8 mouse cellular contexts compared by ENCODE assay signal in the genomic region with DNA sequence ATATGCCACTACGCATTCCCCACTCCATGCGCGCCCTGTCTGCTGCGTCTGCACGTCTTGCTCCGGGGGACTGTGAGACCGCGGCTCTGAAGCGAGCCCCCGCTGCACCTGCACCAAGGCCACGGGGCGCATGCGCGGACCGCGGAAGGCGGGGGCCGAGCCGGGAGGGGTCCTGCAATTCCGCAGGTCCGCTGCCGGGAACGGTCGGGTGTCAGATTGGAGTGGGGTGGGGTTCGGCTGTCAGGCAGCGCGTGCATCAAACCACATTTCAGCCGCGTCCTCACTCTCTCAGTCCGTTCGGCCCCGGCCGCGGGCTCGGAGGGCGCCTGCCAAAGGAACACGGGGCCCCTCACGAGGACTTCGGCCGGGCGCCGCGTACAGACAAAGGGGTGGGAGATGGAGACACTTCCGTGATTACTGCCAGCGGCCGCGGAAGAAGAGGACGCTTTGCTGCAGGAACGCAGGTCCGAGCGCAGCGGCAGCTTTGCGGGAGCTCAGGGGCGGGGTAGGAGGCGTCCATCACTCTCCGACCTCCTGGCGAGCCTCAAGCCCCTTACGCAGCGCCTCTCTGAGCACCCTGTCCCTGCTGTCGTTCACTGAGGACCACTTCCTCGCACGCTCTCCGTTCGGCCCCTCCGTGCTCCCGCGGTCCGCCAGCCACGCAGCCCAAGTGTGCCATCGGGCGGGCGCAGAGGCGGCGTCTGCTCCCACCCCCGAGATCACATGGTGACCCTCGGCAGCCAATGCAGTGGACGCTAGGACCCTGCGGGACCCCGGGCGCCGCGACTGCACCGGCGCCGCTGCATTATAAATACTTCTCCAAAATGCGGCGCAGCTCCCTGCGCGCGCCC. TPM values are rescaled to one million over a fixed set of nuclear protein-coding genes. Genes with fewer than 3 reads are reported as not detected.
DNase-seq lines count a peak whose midpoint lies in the region; ATAC-seq and TF ChIP-seq lines count a peak whose summit lies in the region.

TSS of gene Nat8l (plus strand) at position 142 of the 851 bp plus-strand sequence.

- ATAC-seq in kidney, postnatal 0 days (replicated peaks; ENCODE audit: low FRiP score, low read depth), result peak; percentile 37; the same call in 1 of the 2 replicates
- ATAC-seq in liver, embryonic 12.5 days, result no peak
- peak; percentile 88 for ATAC-seq in neural tube, embryonic 12.5 days (ENCODE audit: low FRiP score, low read depth)

- peak within 1 kb of the TSS; percentile 97 for H3K4me2 ChIP-seq in kidney, postnatal 0 days (ENCODE audit: low read length)
- peak within 1 kb of the TSS; percentile 72 for H3K4me2 ChIP-seq in liver, embryonic 12.5 days
- H3K4me2 ChIP-seq in neural tube, embryonic 12.5 days (replicated peaks), result peak within 1 kb of the TSS; percentile 83

- no peak for TF ChIP-seq CTCF in kidney, postnatal 0 days (IDR thresholded peaks at IDR 0.05; ENCODE audit: low read depth)

- no peaks in the 10 kb centered on the region for H3K36me3 ChIP-seq in kidney, postnatal 0 days (ENCODE audit: insufficient read depth, low read length)
- no peaks in the 10 kb centered on the region for H3K36me3 ChIP-seq in liver, embryonic 12.5 days
- peaks cover 5% of the 10 kb centered on the region; the same call in 1 of the 2 replicates for H3K36me3 ChIP-seq in neural tube, embryonic 12.5 days

- H3K27me3 ChIP-seq in kidney, postnatal 0 days (ENCODE audit: insufficient read depth, low read length), result peaks cover 52% of the 10 kb centered on the region
- peaks cover 72% of the 10 kb centered on the region for H3K27me3 ChIP-seq in liver, embryonic 12.5 days (replicated peaks)
- H3K27me3 ChIP-seq in neural tube, embryonic 12.5 days (replicated peaks), result peaks cover 23% of the 10 kb centered on the region

- H3K9ac ChIP-seq in kidney, postnatal 0 days (ENCODE audit: low read depth, low read length), result peak within 1 kb of the TSS; percentile 37; the same call in 1 of the 2 replicates
- H3K9ac ChIP-seq in liver, embryonic 12.5 days, result no peak within 1 kb of the TSS
- H3K9ac ChIP-seq in neural tube, embryonic 12.5 days, result peak within 1 kb of the TSS; percentile 83

- H3K27ac ChIP-seq in kidney, postnatal 0 days, result no peak within 1 kb of the TSS
- H3K27ac ChIP-seq in liver, embryonic 12.5 days, result no peak within 1 kb of the TSS
- peak within 1 kb of the TSS; percentile 93 for H3K27ac ChIP-seq in neural tube, embryonic 12.5 days

- peak; percentile 62 to 69 for DNase-seq in adrenal gland, adult (ENCODE audit: inconsistent age in 2 of 2, low spot score in 1 of 2)
- DNase-seq in adrenal gland, postnatal 4 days (ENCODE audit: low spot score in 2 of 2), result no peak
- peak; percentile 66 to 84 for DNase-seq in cerebellum, postnatal 4 days (ENCODE audit: low spot score in 2 of 2)
- DNase-seq in heart, adult 18-20 months, result peak; percentile 45 to 56
- DNase-seq in kidney, postnatal 0 days (ENCODE audit: low spot score), result peak; percentile 51
- DNase-seq in thymus, postnatal 0 days (ENCODE audit: low spot score), result peak; percentile 61

- under 1% methylated on average over 79 of the region's 90 CpGs for WGBS in kidney, postnatal 0 days
- under 1% methylated on average over 90 of the region's 90 CpGs for WGBS in liver, embryonic 12.5 days (ENCODE audit: insufficient replicate concordance)
- WGBS in neural tube, embryonic 12.5 days, result under 1% methylated on average over 90 of the region's 90 CpGs

- H3K9me3 ChIP-seq in kidney, postnatal 0 days (replicated peaks; ENCODE audit: low read length), result no peaks in the 10 kb centered on the region
- H3K9me3 ChIP-seq in liver, embryonic 12.5 days (replicated peaks), result no peaks in the 10 kb centered on the region
- H3K9me3 ChIP-seq in neural tube, embryonic 12.5 days, result no peaks in the 10 kb centered on the region

- peaks cover 17% of the 10 kb centered on the region; the same call in 1 of the 2 replicates for H3K4me1 ChIP-seq in kidney, postnatal 0 days (replicated peaks; ENCODE audit: insufficient read depth, low read length)
- H3K4me1 ChIP-seq in liver, embryonic 12.5 days, result peaks cover 8% of the 10 kb centered on the region; the same call in 1 of the 2 replicates
- peaks cover 42% of the 10 kb centered on the region for H3K4me1 ChIP-seq in neural tube, embryonic 12.5 days

- peak within 1 kb of the TSS; percentile 50 for H3K4me3 ChIP-seq in kidney, postnatal 0 days (replicated peaks; ENCODE audit: low read depth, low read length)
- H3K4me3 ChIP-seq in liver, embryonic 12.5 days, result peak within 1 kb of the TSS; percentile 45
- H3K4me3 ChIP-seq in neural tube, embryonic 12.5 days, result peak within 1 kb of the TSS; percentile 80

RNA-seq across cellular contexts. Expression of gene Nat8l, which starts in this region (rescaled TPM):
- 1 to 10 TPM; 8.4 to 9.6 TPM for total RNA-seq in adrenal gland, postnatal 4 days (2021)
- total RNA-seq in heart, adult 18-20 months (2021), result 1 to 10 TPM; 1.5 to 3.7 TPM
- polyA plus RNA-seq in kidney, postnatal 0 days (2015; fragmentation: Nextera tagmentation; extraction: Ambion mirVana), result 0.17 and 0.25 TPM in 2 replicates
- polyA plus RNA-seq in liver, embryonic 12.5 days (2016; fragmentation: Nextera tagmentation; extraction: Ambion mirVana), result 0.04 and 0.08 TPM in 2 replicates
- polyA plus RNA-seq in neural tube, embryonic 12.5 days (2016; fragmentation: Nextera tagmentation; extraction: Ambion mirVana), result 3.7 and 4.1 TPM in 2 replicates
- polyA plus RNA-seq in thymus, postnatal 0 days (2015; fragmentation: Nextera tagmentation; extraction: Ambion mirVana), result 0.22 and 0.23 TPM in 2 replicates

Comparison
In these comparisons a context has a peak if more than half of its experiments do, and no peak if none do; other contexts are left out.
1. DNase-seq: peak in adrenal gland, adult (2 of 2), cerebellum, postnatal 4 days (2 of 2) and heart, adult 18-20 months (2 of 2); none in adrenal gland, postnatal 4 days (0 of 2).
2. Peak in DNase-seq, ATAC-seq, H3K4me3 ChIP-seq, H3K9ac ChIP-seq and H3K4me2 ChIP-seq in kidney, postnatal 0 days; RNA of the gene not detected or under 1 TPM.
3. Peak in DNase-seq in thymus, postnatal 0 days; RNA of the gene not detected or under 1 TPM.
4. Peak in every context shown above with its lines, with median percentiles within 50 percentile points of each other: H3K4me2 ChIP-seq and H3K4me3 ChIP-seq.